Mouse (Mus musculus): Measurements from ENCODE around the gene Cpa2.

DNA sequence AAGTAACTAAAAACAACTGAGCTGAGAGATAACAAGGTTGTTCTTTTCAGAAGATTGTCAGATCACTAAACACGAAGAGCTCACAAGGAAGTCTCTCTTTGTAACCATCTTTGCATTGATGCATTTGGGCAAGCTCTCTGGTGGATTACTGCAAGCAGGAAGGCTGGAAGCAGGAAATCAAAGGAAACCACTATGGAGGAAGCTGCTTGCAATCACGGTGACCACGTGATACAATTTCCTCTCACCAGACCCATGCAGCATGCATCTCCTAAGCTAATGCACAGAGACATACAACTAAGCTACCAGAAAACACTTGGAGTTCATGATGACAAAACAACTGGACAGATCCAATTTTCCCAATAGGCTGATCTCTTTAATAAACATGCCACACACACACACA is 42.3 kb upstream of the Cpa2 start:
- TF ChIP-seq CTCF (IDR thresholded peaks at IDR 0.05) (no peak), EP300 (IDR thresholded peaks at IDR 0.05) (no peak)

Measured in lung, postnatal 0 days (tissue).